Mouse (Mus musculus) retina, embryonic 14.5 days (tissue): ENCODE data around the gene Lsm11.
"Not testable (repeated sequence)": the region's sequence is repeated elsewhere in the genome, so short reads cannot be mapped to it uniquely, and the experiment has no call there.

Source experiments
- DNase-seq: peaks from one replicate; pipeline ENCODE4 v3.0.0-alpha.2; 2015; ENCODE audit warnings: low spot score

Lsm11 gene

GRCm38 (mm10) chr11:45883270-45883931 is 61.3 kb downstream of the Lsm11 start:
- peak; percentile 7 for DNase-seq

GRCm38 (mm10) chr11:45881683-45882068 is 63.1 kb downstream of the Lsm11 start:
- no peak for DNase-seq

GRCm38 (mm10) chr11:45881026-45881682 is 63.6 kb downstream of the Lsm11 start:
- peak; percentile 63 for DNase-seq

- not testable (repeated sequence) for DNase-seq
Measured at GRCm38 (mm10) chr11:45879366-45879765, 65.4 kb downstream of the Lsm11 start.
